Mouse (Mus musculus): ENCODE data around the gene Frs2.
"Not testable (repeated sequence)": the region's sequence is repeated elsewhere in the genome, so short reads cannot be mapped to it uniquely, and the experiment has no call there.

Frs2 gene

GRCm38 (mm10) chr10:117146421-117146820 is 1.9 kb downstream of the Frs2 start:
- no peak for DNase-seq (ENCODE audit: low spot score)

- no peak for DNase-seq (ENCODE audit: low spot score)
These were observed 2.6 kb downstream of the Frs2 start for GRCm38 (mm10) chr10:117145546-117146265.

- no peak for DNase-seq (ENCODE audit: low spot score)
These were observed 3.7 kb downstream of the Frs2 start for GRCm38 (mm10) chr10:117144628-117145027.

GRCm38 (mm10) chr10:117144071-117144470 is 4.3 kb downstream of the Frs2 start:
- DNase-seq (ENCODE audit: low spot score) = no peak

- no peak for DNase-seq (ENCODE audit: low spot score)
These were observed 5.0 kb downstream of the Frs2 start for GRCm38 (mm10) chr10:117143311-117143710.

GRCm38 (mm10) chr10:117141939-117142552 is 6.3 kb downstream of the Frs2 start:
- DNase-seq (ENCODE audit: low spot score) = no peak

- not testable (repeated sequence) for DNase-seq (ENCODE audit: low spot score)
These were observed 16.8 kb downstream of the Frs2 start for GRCm38 (mm10) chr10:117131506-117131905.

GRCm38 (mm10) chr10:117130037-117130436 is 18.3 kb downstream of the Frs2 start:
- no peak for DNase-seq (ENCODE audit: low spot score)

- no peak for DNase-seq (ENCODE audit: low spot score)
These were observed 19.6 kb downstream of the Frs2 start for GRCm38 (mm10) chr10:117128693-117129092.

- no peak for DNase-seq (ENCODE audit: low spot score)
These were observed 20.9 kb downstream of the Frs2 start for GRCm38 (mm10) chr10:117127480-117127879.

GRCm38 (mm10) chr10:117126719-117127118 is 21.6 kb downstream of the Frs2 start:
- DNase-seq (ENCODE audit: low spot score) = no peak

GRCm38 (mm10) chr10:117126233-117126632 is 22.1 kb downstream of the Frs2 start:
- no peak for DNase-seq (ENCODE audit: low spot score)

- DNase-seq (ENCODE audit: low spot score) = no peak
These were observed 26.9 kb downstream of the Frs2 start for GRCm38 (mm10) chr10:117121448-117121847.

- DNase-seq (ENCODE audit: low spot score) = no peak
These were observed 28.2 kb downstream of the Frs2 start for GRCm38 (mm10) chr10:117120051-117120666.

- DNase-seq (ENCODE audit: low spot score) = no peak
These were observed 28.8 kb downstream of the Frs2 start for GRCm38 (mm10) chr10:117119531-117119930.

GRCm38 (mm10) chr10:117118421-117118831 is 29.9 kb downstream of the Frs2 start:
- no peak for DNase-seq (ENCODE audit: low spot score)

GRCm38 (mm10) chr10:117115652-117116051 is 32.7 kb downstream of the Frs2 start:
- no peak for DNase-seq (ENCODE audit: low spot score)

- no peak for DNase-seq (ENCODE audit: low spot score)
These were observed 35.8 kb downstream of the Frs2 start for GRCm38 (mm10) chr10:117112545-117112944.

GRCm38 (mm10) chr10:117111455-117111854 is 36.9 kb downstream of the Frs2 start:
- DNase-seq (ENCODE audit: low spot score) = no peak

GRCm38 (mm10) chr10:117110271-117110670 is 38.1 kb downstream of the Frs2 start:
- no peak for DNase-seq (ENCODE audit: low spot score)

GRCm38 (mm10) chr10:117106686-117107085 is 41.6 kb downstream of the Frs2 start:
- no peak for DNase-seq (ENCODE audit: low spot score)

GRCm38 (mm10) chr10:117106244-117106643 is 42.1 kb downstream of the Frs2 start:
- no peak for DNase-seq (ENCODE audit: low spot score)

- no peak for DNase-seq (ENCODE audit: low spot score)
These were observed 43.3 kb downstream of the Frs2 start for GRCm38 (mm10) chr10:117105015-117105414.
